Mouse (Mus musculus) cerebellum, adult 2 months (tissue): Measurements from ENCODE around the gene Rtl5.

Experiments used
- CTCF ChIP-seq: fragments of 200-500 bp; IDR thresholded peaks from 2 replicates; pipeline ENCODE4 v1.5.1; 2011; ENCODE audit warnings: low read depth, mild to moderate bottlenecking, control low read depth, low read length, moderate library complexity, borderline replicate concordance; ENCODE audit not compliant: insufficient read depth
- POLR2A ChIP-seq: fragments of 200-500 bp; IDR thresholded peaks from 2 replicates; pipeline ENCODE4 v1.6.1; 2011; ENCODE audit warnings: low read length, control low read depth, borderline replicate concordance; ENCODE audit not compliant: insufficient read depth

- TF ChIP-seq CTCF (no peak), POLR2A (no peak)
Measured at GRCm38 (mm10) chrX:102035671-102036070, 35.4 kb downstream of the Rtl5 start.
